Mouse (Mus musculus): ENCODE data around the gene Adgrg4. TPM values are rescaled to one million over a fixed set of nuclear protein-coding genes. Genes with fewer than 3 reads are reported as not detected.

The Adgrg4 gene
- polyA plus RNA-seq, 1 experiment from 2014 or later: 0.56 TPM

Other genes with a start within 250 kb of the Adgrg4 start
- 65.2 and 67.0 TPM in 2 replicates for gene Fhl1, start 138.4 kb upstream of the Adgrg4 start, polyA plus RNA-seq (2015; fragmentation: Nextera tagmentation; extraction: Ambion mirVana)
- gene Map7d3, start 47.8 kb upstream of the Adgrg4 start, polyA plus RNA-seq (2015; fragmentation: Nextera tagmentation; extraction: Ambion mirVana): 0.77 and 1.1 TPM in 2 replicates
- not detected in 2 replicates for gene Brs3, start 172.9 kb downstream of the Adgrg4 start, polyA plus RNA-seq (2015; fragmentation: Nextera tagmentation; extraction: Ambion mirVana)
- gene Htatsf1, start 183.4 kb downstream of the Adgrg4 start, polyA plus RNA-seq (2015; fragmentation: Nextera tagmentation; extraction: Ambion mirVana): 44.8 and 50.3 TPM in 2 replicates
- gene Vgll1, start 217.9 kb downstream of the Adgrg4 start, polyA plus RNA-seq (2015; fragmentation: Nextera tagmentation; extraction: Ambion mirVana): not detected in 2 replicates